Mouse (Mus musculus) heart, adult 10 weeks (tissue): Measurements from ENCODE around the gene Tctex1d2. TPM values are rescaled to one million over a fixed set of nuclear protein-coding genes. Genes with fewer than 3 reads are reported as not detected.

ENCODE experiments used
- polyA plus RNA-seq: library from polyadenylated mRNA; stranded (reverse); fragments of 350-450 nt; fragmentation: Illumina TruSeq; extraction: RNeasy Lipid Tissue Mini Kit (QIAGEN cat#74804); gene quantifications from one replicate; pipeline ENCODE4 v1.2.3, GENCODE M21; 2014; ENCODE audit warnings: low read depth, low replicate concordance

The Tctex1d2 gene
- 17.7 TPM for polyA plus RNA-seq

GRCm38 (mm10) chr16:32419517-32420483 is at the start of gene Tctex1d2:
Tctex1d2 (plus strand) TSS chr16:32419702.

DNA sequence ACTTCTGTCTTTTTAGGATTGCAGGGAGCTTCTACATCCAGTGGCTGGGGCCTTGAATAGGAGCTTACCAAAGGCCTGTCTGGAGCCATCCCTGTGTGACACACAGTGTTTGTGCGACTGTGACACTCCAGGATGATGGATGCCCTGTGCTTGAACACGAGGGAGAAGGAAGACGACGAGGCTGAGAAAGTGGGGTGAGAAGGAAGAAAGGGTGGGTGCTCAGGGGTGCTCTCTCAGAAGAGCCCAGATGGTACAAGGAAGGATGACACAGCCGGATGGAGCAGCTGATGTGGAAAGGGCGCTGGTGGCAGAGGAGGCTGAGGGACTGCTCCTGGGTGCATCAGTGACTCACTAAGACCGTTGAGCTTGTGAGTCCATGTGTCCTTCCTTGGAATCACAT is 19.2 kb upstream of the Tctex1d2 start, which contains the start of gene Tm4sf19:
Gene Tm4sf19 (plus strand): TSS at position 240 of the 400 bp plus-strand sequence.

GRCm38 (mm10) chr16:32430474-32431046 is 11.1 kb downstream of the Tctex1d2 start, which contains the start of gene Pcyt1a:
Pcyt1a (plus strand) TSS chr16:32430921.

Other genes with a start within 250 kb of the Tctex1d2 start
- gene Bex6, start 239.9 kb upstream of the Tctex1d2 start, polyA plus RNA-seq, result not detected
- gene Fbxo45, start 172.5 kb upstream of the Tctex1d2 start, polyA plus RNA-seq, result 11.7 TPM
- 12.2 TPM for gene Wdr53, start 172.5 kb upstream of the Tctex1d2 start, polyA plus RNA-seq
- 26.7 TPM for gene Smco1, start 148.2 kb upstream of the Tctex1d2 start, polyA plus RNA-seq
- 11.6 TPM for gene Rnf168, start 142.2 kb upstream of the Tctex1d2 start, polyA plus RNA-seq
- 8.4 TPM for gene Ubxn7, start 87.4 kb upstream of the Tctex1d2 start, polyA plus RNA-seq
- gene Tm4sf19, start 19.2 kb upstream of the Tctex1d2 start, polyA plus RNA-seq, result not detected
- gene Pcyt1a, start 11.2 kb downstream of the Tctex1d2 start, polyA plus RNA-seq, result 71.4 TPM
- 1.2 TPM for gene Slc51a, start 68.2 kb downstream of the Tctex1d2 start, polyA plus RNA-seq
- gene Zdhhc19, start 76.6 kb downstream of the Tctex1d2 start, polyA plus RNA-seq, result not detected
- gene Tfrc, start 189.2 kb downstream of the Tctex1d2 start, polyA plus RNA-seq, result 22.2 TPM
- 17.3 TPM for gene Tnk2, start 224.2 kb downstream of the Tctex1d2 start, polyA plus RNA-seq